Comparison of ENCODE assay signal across 19 mouse cellular contexts in genomic region chr14:55032695-55033225, GRCm38 (mm10). TPM values are rescaled to one million over a fixed set of nuclear protein-coding genes. Genes with fewer than 3 reads are reported as not detected.
DNase-seq lines count a peak whose midpoint lies in the region; ATAC-seq and TF ChIP-seq lines count a peak whose summit lies in the region.
"Had no signal": no experiment of that assay in that cellular context is flagged by ENCODE, and none has a peak within 500 bp of the region (broad histone marks: within the 10 kb centered on the region; RNA-seq: fewer than 3 reads in every experiment).

No protein-coding gene starts in this region.

- H3K4me1 ChIP-seq in forebrain, embryonic 10.5 days, result peaks cover 33% of the 10 kb centered on the region
- peaks cover 44% of the 10 kb centered on the region for H3K4me1 ChIP-seq in hindbrain, embryonic 15.5 days (replicated peaks)
- H3K4me1 ChIP-seq in neural tube, embryonic 14.5 days (ENCODE audit: control insufficient read depth, insufficient read depth, low read length), result peaks cover 24% of the 10 kb centered on the region
- no peaks in the 10 kb centered on the region for H3K4me1 ChIP-seq in kidney, adult 2 months (ENCODE audit: control insufficient read depth, insufficient read depth, low read length)

- ATAC-seq in frontal cortex, adult (ENCODE audit: low TSS enrichment), result peak; percentile 65; the same call in 1 of the 2 replicates
- no peak; the same call in 1 of the 2 replicates for ATAC-seq in hindbrain, embryonic 15.5 days (ENCODE audit: low FRiP score, low read depth)
- ATAC-seq in neural tube, embryonic 14.5 days (ENCODE audit: low read depth), result no peak

- H3K4me3 ChIP-seq in forebrain, embryonic 10.5 days, result peak overlapping the region; percentile 32; the same call in 1 of the 2 replicates
- 0 out of 2 replicates have a peak overlapping the region, but pooled peaks have one; percentile 12 for H3K4me3 ChIP-seq in hindbrain, embryonic 15.5 days
- no peak overlapping the region for H3K4me3 ChIP-seq in neural tube, embryonic 14.5 days (ENCODE audit: low read depth, low read length)
- H3K4me3 ChIP-seq in kidney, adult 2 months (ENCODE audit: insufficient read depth, low read depth, low read length), result no peak overlapping the region
- H3K4me3 ChIP-seq: stomach, embryonic 15.5 days had no signal

- DNase-seq in frontal cortex, postnatal 36 days (ENCODE audit: low spot score in 2 of 2), result no peak
- no peak for DNase-seq in forebrain, embryonic 10.5 days (ENCODE audit: extremely low spot score, low spot score)
- DNase-seq in kidney, adult 2 months, result no peak
- DNase-seq in adrenal gland, adult 18-20 months (ENCODE audit: low spot score in 2 of 2), result no peak
- no peak for DNase-seq in adrenal gland, postnatal 10 days
- DNase-seq: adrenal gland, postnatal 14 days; cerebellum, adult 18-20 months; gastrocnemius, postnatal 14 days; kidney, adult 8-10 months; liver; lung, postnatal 36 days; right cerebral cortex, postnatal 25 days had no signal

- no peak for TF ChIP-seq CTCF in kidney, adult 2 months (conservative IDR thresholded peaks at IDR 0.05; ENCODE audit: insufficient read depth, insufficient read length, low read depth, low read length)

- H3K9me3 ChIP-seq in forebrain, embryonic 10.5 days, result no peaks in the 10 kb centered on the region
- H3K9me3 ChIP-seq in hindbrain, embryonic 15.5 days, result no peaks in the 10 kb centered on the region
- no peaks in the 10 kb centered on the region for H3K9me3 ChIP-seq in neural tube, embryonic 14.5 days (ENCODE audit: control insufficient read depth, low read length)
- H3K9me3 ChIP-seq: stomach, embryonic 15.5 days had no signal

- H3K27me3 ChIP-seq in forebrain, embryonic 10.5 days (ENCODE audit: poor library complexity, severe bottlenecking), result peaks cover 9% of the 10 kb centered on the region; the same call in 1 of the 2 replicates
- H3K27me3 ChIP-seq in hindbrain, embryonic 15.5 days, result no peaks in the 10 kb centered on the region
- H3K27me3 ChIP-seq in neural tube, embryonic 14.5 days (ENCODE audit: control insufficient read depth, insufficient read depth, low read length), result no peaks in the 10 kb centered on the region
- no peaks in the 10 kb centered on the region for H3K27me3 ChIP-seq in kidney, adult 2 months (replicated peaks; ENCODE audit: control insufficient read depth, insufficient read depth, low read length)
- H3K27me3 ChIP-seq: stomach, embryonic 15.5 days had no signal

- 0 out of 2 replicates have a peak overlapping the region, but pooled peaks have one; percentile 16 for H3K9ac ChIP-seq in hindbrain, embryonic 15.5 days
- H3K9ac ChIP-seq in neural tube, embryonic 14.5 days (replicated peaks; ENCODE audit: low read depth, low read length), result no peak overlapping the region
- H3K9ac ChIP-seq: stomach, embryonic 15.5 days had no signal

- peak overlapping the region; percentile 46 for H3K4me2 ChIP-seq in hindbrain, embryonic 15.5 days
- peak overlapping the region; percentile 37; the same call in 1 of the 2 replicates for H3K4me2 ChIP-seq in neural tube, embryonic 14.5 days (ENCODE audit: low read depth, low read length)
- H3K4me2 ChIP-seq: stomach, embryonic 15.5 days had no signal

- 23% methylated on average over 19 of the region's 19 CpGs for WGBS in forebrain, embryonic 10.5 days
- 16% methylated on average over 19 of the region's 19 CpGs for WGBS in hindbrain, embryonic 15.5 days
- WGBS in neural tube, embryonic 14.5 days, result 20% methylated on average over 19 of the region's 19 CpGs
- 47% methylated on average over 19 of the region's 19 CpGs for WGBS in kidney, adult 2 months

- TF ChIP-seq POLR2A in kidney, adult 2 months (IDR thresholded peaks at IDR 0.05; ENCODE audit: low read depth, low read length), result no peak

- H3K27ac ChIP-seq in forebrain, embryonic 10.5 days, result peak overlapping the region; percentile 82
- H3K27ac ChIP-seq in hindbrain, embryonic 15.5 days (replicated peaks), result peak overlapping the region; percentile 64
- peak overlapping the region; percentile 65 for H3K27ac ChIP-seq in neural tube, embryonic 14.5 days (ENCODE audit: low read depth, low read length)
- H3K27ac ChIP-seq in kidney, adult 2 months (ENCODE audit: insufficient read depth, low read depth, low read length), result no peak overlapping the region
- H3K27ac ChIP-seq: stomach, embryonic 15.5 days had no signal

- H3K36me3 ChIP-seq in forebrain, embryonic 10.5 days (replicated peaks), result no peaks in the 10 kb centered on the region
- H3K36me3 ChIP-seq in hindbrain, embryonic 15.5 days, result no peaks in the 10 kb centered on the region
- no peaks in the 10 kb centered on the region for H3K36me3 ChIP-seq in neural tube, embryonic 14.5 days (ENCODE audit: control insufficient read depth, insufficient read depth, low read length)
- H3K36me3 ChIP-seq in kidney, adult 2 months (ENCODE audit: control insufficient read depth, insufficient read depth, low read length), result no peaks in the 10 kb centered on the region
- H3K36me3 ChIP-seq: stomach, embryonic 15.5 days had no signal

RNA-seq across cellular contexts. Expression of gene Ngdn, which starts 17.5 kb away (rescaled TPM):
- 102 and 104 TPM in 2 replicates for polyA plus RNA-seq in forebrain, embryonic 10.5 days (2016; fragmentation: Nextera tagmentation; extraction: Ambion mirVana)
- 47.3 and 50.1 TPM in 2 replicates for polyA plus RNA-seq in hindbrain, embryonic 15.5 days (2015; fragmentation: Nextera tagmentation; extraction: Ambion mirVana)
- 44.9 and 50.9 TPM in 2 replicates for polyA plus RNA-seq in neural tube, embryonic 14.5 days (2014; fragmentation: Nextera tagmentation; extraction: Ambion mirVana)
- polyA plus RNA-seq in kidney, adult 2 months (2012; rRNA removed), result 15.0 and 15.5 TPM in 2 replicates
- total RNA-seq in adrenal gland, adult 18-20 months (2021), result 10 to 100 TPM; 38.2 to 43.2 TPM
- 10 to 100 TPM; 32.9 to 38.1 TPM for total RNA-seq in adrenal gland, postnatal 10 days (2021)

RNA-seq across cellular contexts. Expression of gene Myh7, which starts 38.3 kb away (rescaled TPM):
- polyA plus RNA-seq in forebrain, embryonic 10.5 days (2016; fragmentation: Nextera tagmentation; extraction: Ambion mirVana), result 0.63 and 0.72 TPM in 2 replicates
- polyA plus RNA-seq in hindbrain, embryonic 15.5 days (2015; fragmentation: Nextera tagmentation; extraction: Ambion mirVana), result 6.4 and 9.0 TPM in 2 replicates
- polyA plus RNA-seq in neural tube, embryonic 14.5 days (2014; fragmentation: Nextera tagmentation; extraction: Ambion mirVana), result 4.5 and 4.8 TPM in 2 replicates
- polyA plus RNA-seq in kidney, adult 2 months (2012; rRNA removed), result 0.05 and 5.2 TPM in 2 replicates
- under 1 TPM in 1 of 2 experiments, not detected in 1; 0.42 TPM for total RNA-seq in adrenal gland, adult 18-20 months (2021)
- 100 to 1,000 TPM in 1 of 2 experiments, 10 to 100 TPM in 1; 24.9 to 114 TPM for total RNA-seq in adrenal gland, postnatal 10 days (2021)

RNA-seq across cellular contexts. Expression of gene Gm17428, which starts 56.0 kb away (rescaled TPM):
- polyA plus RNA-seq in forebrain, embryonic 10.5 days (2016; fragmentation: Nextera tagmentation; extraction: Ambion mirVana), result not detected in 2 replicates
- polyA plus RNA-seq in hindbrain, embryonic 15.5 days (2015; fragmentation: Nextera tagmentation; extraction: Ambion mirVana), result not detected in 2 replicates
- not detected in 2 replicates for polyA plus RNA-seq in neural tube, embryonic 14.5 days (2014; fragmentation: Nextera tagmentation; extraction: Ambion mirVana)
- not detected in 2 replicates for polyA plus RNA-seq in kidney, adult 2 months (2012; rRNA removed)
- not detected for total RNA-seq in adrenal gland, adult 18-20 months (2021)
- total RNA-seq in adrenal gland, postnatal 10 days (2021), result not detected
- total RNA-seq: adrenal gland, postnatal 14 days; gastrocnemius, postnatal 14 days; left cerebral cortex, adult 18-20 months had no signal
- polyA plus RNA-seq: embryonic facial prominence, embryonic 14.5 days; heart, postnatal 0 days; stomach, embryonic 15.5 days had no signal

RNA-seq across cellular contexts. Expression of gene Zfhx2, which starts 59.4 kb away (rescaled TPM):
- polyA plus RNA-seq in forebrain, embryonic 10.5 days (2016; fragmentation: Nextera tagmentation; extraction: Ambion mirVana), result 8.1 and 9.2 TPM in 2 replicates
- polyA plus RNA-seq in hindbrain, embryonic 15.5 days (2015; fragmentation: Nextera tagmentation; extraction: Ambion mirVana), result 24.0 and 24.9 TPM in 2 replicates
- 23.9 and 27.3 TPM in 2 replicates for polyA plus RNA-seq in neural tube, embryonic 14.5 days (2014; fragmentation: Nextera tagmentation; extraction: Ambion mirVana)
- 2.1 TPM in 2 replicates for polyA plus RNA-seq in kidney, adult 2 months (2012; rRNA removed)
- 1 to 10 TPM; 6.1 to 7.4 TPM for total RNA-seq in adrenal gland, adult 18-20 months (2021)
- 1 to 10 TPM; 5.2 to 9.9 TPM for total RNA-seq in adrenal gland, postnatal 10 days (2021)

Comparison
In these comparisons a context has a peak if more than half of its experiments do, and no peak if none do; other contexts are left out.
1. H3K4me3 ChIP-seq: peak in forebrain, embryonic 10.5 days (single experiment) and hindbrain, embryonic 15.5 days (single experiment); none in neural tube, embryonic 14.5 days (single experiment) and kidney, adult 2 months (single experiment).